Mouse (Mus musculus): ENCODE measurements around the gene Tph1. TPM values are rescaled to one million over a fixed set of nuclear protein-coding genes. Genes with fewer than 3 reads are reported as not detected.
A peak's percentile ranks its signal among the peaks of the same experiment; 100 is the strongest.
"Not testable (repeated sequence)": the region's sequence is repeated elsewhere in the genome, so short reads cannot be mapped to it uniquely, and the experiment has no call there.

Tph1 gene
- polyA plus RNA-seq, 1 experiment from 2014 or later: 0.63 TPM

DNA sequence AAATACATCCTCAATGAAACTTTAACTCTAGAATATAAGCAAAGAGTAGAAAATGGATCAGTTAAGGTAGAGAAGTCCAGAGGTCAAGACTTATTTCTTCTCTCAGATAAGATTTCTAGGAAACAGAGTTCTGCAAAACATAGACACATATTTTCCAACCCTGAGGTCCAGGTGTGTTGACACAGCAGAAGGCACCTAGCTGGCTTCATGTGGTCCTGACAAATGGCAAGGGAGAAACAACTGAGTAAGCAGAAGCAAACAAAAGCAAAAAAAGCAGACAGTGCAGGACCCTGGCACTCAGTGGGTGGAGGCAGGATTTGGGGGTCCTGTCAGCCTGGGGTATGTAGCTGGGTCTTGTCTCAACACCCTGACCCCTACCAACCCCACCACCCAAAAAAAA is 8.4 kb upstream of the Tph1 start:
- no peak overlapping the region for H3K4me2 ChIP-seq
- H3K9ac ChIP-seq: no peak overlapping the region
- ATAC-seq (ENCODE audit: low FRiP score): no peak
- H3K27me3 ChIP-seq: no peaks in the 10 kb centered on the region
- H3K4me1 ChIP-seq: no peaks in the 10 kb centered on the region
- no peaks in the 10 kb centered on the region for H3K36me3 ChIP-seq (replicated peaks)
- H3K9me3 ChIP-seq: no peaks in the 10 kb centered on the region
- H3K4me3 ChIP-seq (replicated peaks): no peak overlapping the region
- no peak overlapping the region for H3K27ac ChIP-seq

DNA sequence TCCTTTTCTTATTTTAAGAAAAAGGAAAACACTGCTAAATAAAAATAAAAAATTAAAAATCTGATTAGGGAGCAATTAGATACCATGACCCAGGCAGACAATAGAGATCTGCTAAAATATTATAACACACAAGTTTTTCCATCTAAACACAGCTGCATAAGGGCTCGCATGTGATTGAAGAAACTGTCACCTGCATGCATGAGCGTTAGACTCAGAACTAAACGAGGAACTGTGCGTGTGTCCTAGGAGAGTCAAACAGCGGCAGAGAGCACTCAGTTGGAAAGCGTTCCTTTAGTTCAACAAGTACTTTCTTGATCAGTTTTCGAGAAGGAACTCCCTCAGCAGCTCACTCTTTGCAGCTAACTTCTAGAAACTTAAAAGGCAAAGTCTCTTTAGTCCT is 6.7 kb upstream of the Tph1 start:
- H3K4me2 ChIP-seq; H3K27ac ChIP-seq; H3K4me1 ChIP-seq; H3K9me3 ChIP-seq; H3K27me3 ChIP-seq; H3K36me3 ChIP-seq (replicated peaks); ATAC-seq (ENCODE audit: low FRiP score); H3K4me3 ChIP-seq (replicated peaks); H3K9ac ChIP-seq: not testable (repeated sequence)
- WGBS: 85% methylated on average over 7 of the region's 7 CpGs

DNA sequence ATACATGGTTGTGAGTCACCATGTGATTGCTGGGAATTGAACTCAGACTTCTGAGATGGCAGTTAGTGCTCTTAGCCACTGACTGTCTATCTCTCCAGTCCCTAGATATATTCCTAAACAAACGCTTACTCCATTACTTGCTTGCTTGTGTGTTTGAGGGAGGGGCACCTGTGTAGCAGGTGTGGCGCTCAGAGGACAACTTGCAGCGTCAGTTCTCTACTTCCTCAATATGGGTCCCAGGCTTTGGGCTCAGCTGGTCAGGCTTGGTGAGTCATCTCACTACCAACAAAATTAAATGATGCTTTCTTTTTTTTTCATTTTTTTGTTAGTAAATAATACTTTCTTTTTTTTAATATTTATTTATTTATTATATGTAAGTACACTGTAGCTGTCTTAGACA is 6.1 kb upstream of the Tph1 start:
- Histone ChIP-seq H3K4me1 (no peaks in the 10 kb centered on the region), H3K4me3 (replicated peaks) (no peak overlapping the region), H3K27me3 (no peaks in the 10 kb centered on the region), H3K9ac (no peak overlapping the region), H3K36me3 (replicated peaks) (no peaks in the 10 kb centered on the region), H3K4me2 (no peak overlapping the region), H3K27ac (no peak overlapping the region), H3K9me3 (no peaks in the 10 kb centered on the region)
- 90% methylated on average over 3 of the region's 3 CpGs for WGBS
- no peak for ATAC-seq (ENCODE audit: low FRiP score)

DNA sequence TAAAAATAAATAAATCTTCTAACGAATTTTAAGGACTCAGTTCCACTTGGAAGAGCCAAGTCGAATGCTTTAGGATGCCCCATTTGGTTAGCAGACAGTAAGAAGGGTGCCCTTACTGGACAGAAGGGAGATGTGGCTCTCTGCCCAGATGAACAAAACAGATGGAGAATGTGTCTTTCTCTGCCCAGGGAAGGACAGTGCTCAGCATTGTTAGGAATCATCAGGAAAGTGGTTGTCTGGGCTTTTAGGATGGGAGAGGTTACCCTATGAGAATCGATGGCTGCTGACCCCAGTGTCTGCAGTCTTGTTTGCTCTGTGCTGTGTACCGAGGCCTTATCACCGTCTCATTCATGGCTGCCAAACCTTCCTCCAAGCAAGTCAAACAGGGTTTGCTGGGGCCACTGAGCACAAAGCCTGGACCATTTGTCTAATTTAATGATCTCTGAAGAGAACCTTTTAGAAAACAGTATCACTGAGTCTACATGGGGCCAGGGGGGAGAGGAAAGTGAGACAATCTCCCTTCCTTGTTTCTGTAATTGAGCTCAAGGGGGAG is 4.5 kb upstream of the Tph1 start:
- H3K9ac ChIP-seq: no peak overlapping the region
- ATAC-seq (ENCODE audit: low FRiP score): no peak
- no peaks in the 10 kb centered on the region for H3K4me1 ChIP-seq
- H3K27me3 ChIP-seq: no peaks in the 10 kb centered on the region
- H3K4me3 ChIP-seq (replicated peaks): no peak overlapping the region
- no peaks in the 10 kb centered on the region for H3K36me3 ChIP-seq (replicated peaks)
- no peak overlapping the region for H3K4me2 ChIP-seq
- H3K9me3 ChIP-seq: no peaks in the 10 kb centered on the region
- H3K27ac ChIP-seq: no peak overlapping the region
- 78% methylated on average over 5 of the region's 5 CpGs for WGBS

DNA sequence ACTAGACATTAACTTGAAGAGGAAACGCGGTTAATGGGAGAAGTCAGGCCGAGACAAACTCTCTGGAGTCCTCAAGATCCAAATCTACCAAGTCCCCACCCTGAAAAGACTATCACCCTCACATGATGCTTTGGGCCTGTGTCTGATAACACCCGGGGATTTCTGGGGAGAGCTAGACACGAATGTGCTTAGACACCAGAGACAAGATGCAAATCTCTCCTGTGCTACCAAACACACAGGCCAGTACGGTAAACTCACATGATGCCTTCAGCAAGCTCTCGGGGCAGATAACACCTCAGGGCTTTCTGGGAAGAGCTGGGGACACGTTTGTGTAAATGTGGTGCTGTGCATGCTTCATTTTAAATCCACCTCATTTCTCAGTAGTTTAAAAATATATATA is 3.5 kb upstream of the Tph1 start:
- no peak for ATAC-seq (ENCODE audit: low FRiP score)
- Histone ChIP-seq H3K4me2 (no peak overlapping the region), H3K27ac (no peak overlapping the region), H3K36me3 (replicated peaks) (no peaks in the 10 kb centered on the region), H3K9me3 (no peaks in the 10 kb centered on the region), H3K9ac (no peak overlapping the region), H3K4me1 (no peaks in the 10 kb centered on the region), H3K4me3 (replicated peaks) (no peak overlapping the region), H3K27me3 (no peaks in the 10 kb centered on the region)
- WGBS: 82% methylated on average over 8 of the region's 8 CpGs

DNA sequence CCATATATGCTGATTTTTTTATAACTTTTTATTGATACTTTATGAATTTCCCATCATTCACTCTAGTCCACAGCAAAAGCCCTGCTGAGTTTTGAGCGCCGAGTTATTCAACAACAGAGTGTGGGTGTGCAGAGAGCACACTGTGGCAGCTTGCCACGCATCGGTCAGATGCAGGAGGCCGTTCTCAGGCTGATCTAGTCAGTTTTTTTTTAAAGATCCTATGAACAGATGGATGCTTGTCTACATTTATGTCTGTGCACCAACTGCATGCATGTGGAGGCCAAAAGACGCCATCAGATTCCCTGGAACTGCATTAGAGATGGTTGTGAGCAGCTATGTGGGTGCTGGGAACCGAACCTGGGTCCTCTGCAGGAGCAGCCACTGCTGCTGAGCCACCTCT is 2.7 kb upstream of the Tph1 start:
- no peaks in the 10 kb centered on the region for H3K27me3 ChIP-seq
- ATAC-seq (ENCODE audit: low FRiP score): no peak
- no peaks in the 10 kb centered on the region for H3K9me3 ChIP-seq
- no peak overlapping the region for H3K9ac ChIP-seq
- H3K27ac ChIP-seq: no peak overlapping the region
- H3K4me2 ChIP-seq: no peak overlapping the region
- H3K4me3 ChIP-seq (replicated peaks): no peak overlapping the region
- no peaks in the 10 kb centered on the region for H3K4me1 ChIP-seq
- H3K36me3 ChIP-seq (replicated peaks): no peaks in the 10 kb centered on the region
- WGBS: 91% methylated on average over 7 of the region's 7 CpGs

DNA sequence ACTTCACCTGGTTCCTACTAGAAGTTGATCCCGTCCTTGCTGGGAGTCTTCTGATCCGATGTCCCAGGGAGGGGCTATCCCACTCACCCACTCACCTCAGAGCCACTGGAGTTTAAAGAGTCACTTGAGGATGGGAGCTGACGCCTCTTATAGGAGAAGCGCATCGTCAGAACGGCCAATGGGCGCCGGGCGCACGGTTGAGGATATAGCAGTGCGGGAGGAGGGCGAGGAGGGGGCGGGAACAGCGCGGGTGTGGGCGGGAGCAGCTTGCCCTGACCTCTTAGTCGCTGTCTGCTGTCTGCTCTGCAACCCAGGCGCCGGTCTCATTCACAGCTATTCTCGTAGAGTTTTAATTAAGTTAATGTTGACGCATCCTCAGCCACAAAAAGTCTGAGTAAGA is 5.1 kb downstream of the Tph1 start:
- no peak overlapping the region for H3K9ac ChIP-seq
- H3K9me3 ChIP-seq: no peaks in the 10 kb centered on the region
- peaks cover 37% of the 10 kb centered on the region for H3K27me3 ChIP-seq
- H3K4me3 ChIP-seq (replicated peaks): peak overlapping the region; percentile 20
- H3K27ac ChIP-seq: no peak overlapping the region
- H3K36me3 ChIP-seq (replicated peaks): no peaks in the 10 kb centered on the region
- H3K4me2 ChIP-seq: peak overlapping the region; percentile 43
- WGBS: 3% methylated on average over 21 of the region's 21 CpGs
- ATAC-seq (ENCODE audit: low FRiP score): no peak
- peaks cover 7% of the 10 kb centered on the region for H3K4me1 ChIP-seq

DNA sequence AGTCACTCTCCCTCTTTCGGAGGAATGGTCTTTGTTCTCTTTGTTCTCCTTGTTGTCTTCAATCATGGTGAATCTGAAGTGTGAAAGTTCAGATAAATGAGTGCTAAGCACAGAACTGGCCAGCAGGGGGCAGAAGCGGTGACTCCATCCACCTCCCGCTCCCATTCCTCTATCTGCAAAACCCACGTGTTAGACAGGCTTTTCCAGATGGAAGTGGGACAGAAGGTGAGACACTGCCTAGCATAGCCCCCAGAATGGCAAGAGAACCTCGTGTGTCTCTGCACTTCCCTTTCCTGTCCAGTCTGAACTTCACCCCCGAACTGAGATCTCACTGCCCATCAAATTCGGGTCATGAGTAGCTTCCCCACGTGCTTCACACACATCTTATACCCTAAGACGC is 7.1 kb downstream of the Tph1 start:
- Histone ChIP-seq H3K9me3 (no peaks in the 10 kb centered on the region), H3K36me3 (replicated peaks) (no peaks in the 10 kb centered on the region), H3K9ac (no peak overlapping the region), H3K4me3 (replicated peaks) (no peak overlapping the region), H3K27ac (no peak overlapping the region), H3K4me1 (peaks cover 13% of the 10 kb centered on the region), H3K4me2 (no peak overlapping the region), H3K27me3 (peaks cover 37% of the 10 kb centered on the region)
- 37% methylated on average over 9 of the region's 9 CpGs for WGBS
- ATAC-seq (ENCODE audit: low FRiP score): no peak

DNA sequence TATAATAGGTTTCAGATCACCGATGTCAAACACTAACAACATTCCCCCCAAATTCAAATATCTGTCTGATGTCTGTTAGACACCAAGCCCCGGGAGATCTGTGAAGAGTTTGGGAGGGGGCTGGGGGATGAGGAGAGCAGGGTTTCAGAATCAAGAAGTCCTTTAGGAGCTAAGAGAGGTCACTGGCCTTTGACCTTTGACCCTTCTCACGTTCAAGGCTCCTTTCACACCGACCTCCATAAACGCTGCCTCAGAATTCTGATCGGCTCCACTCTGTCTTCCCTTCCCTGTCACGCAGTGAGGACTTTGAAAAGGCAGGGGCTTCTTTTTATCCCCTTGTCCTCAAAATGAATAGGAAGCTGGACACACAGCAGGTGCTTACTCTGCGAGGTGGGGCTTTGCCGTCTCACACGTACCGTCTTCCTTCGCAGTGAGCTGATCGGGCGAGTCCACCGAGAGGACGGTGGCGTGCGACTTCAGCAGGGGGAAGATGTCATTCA is 10.7 kb downstream of the Tph1 start:
- Histone ChIP-seq H3K9ac (no peak overlapping the region), H3K4me1 (peaks cover 6% of the 10 kb centered on the region; the same call in 1 of the 2 replicates), H3K4me3 (replicated peaks) (no peak overlapping the region), H3K27ac (no peak overlapping the region), H3K36me3 (replicated peaks) (no peaks in the 10 kb centered on the region), H3K4me2 (peak overlapping the region; percentile 17; the same call in 1 of the 2 replicates), H3K9me3 (no peaks in the 10 kb centered on the region), H3K27me3 (peaks cover 18% of the 10 kb centered on the region)
- WGBS: 25% methylated on average over 18 of the region's 18 CpGs
- ATAC-seq (ENCODE audit: low FRiP score): no peak

DNA sequence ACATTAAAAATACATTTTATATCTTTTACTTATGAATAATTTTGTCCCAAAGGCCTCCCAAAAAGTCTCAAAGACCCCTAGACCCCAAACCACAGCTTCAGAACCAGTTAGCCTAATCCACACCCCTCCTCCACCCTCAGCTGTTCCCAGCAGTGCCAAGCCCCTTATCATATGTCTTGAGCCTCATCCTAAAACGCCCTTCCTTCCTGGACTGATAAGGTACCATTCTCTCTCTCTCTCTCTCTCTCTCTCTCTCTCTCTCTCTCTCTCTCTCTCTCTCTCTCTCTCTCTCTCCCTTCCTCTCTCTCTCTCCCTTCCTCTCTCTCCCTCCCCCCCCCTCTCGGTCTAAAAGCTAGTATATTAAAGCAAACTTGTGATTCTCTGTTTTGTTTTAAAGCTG is 20.1 kb downstream of the Tph1 start:
- ATAC-seq (ENCODE audit: low FRiP score): no peak
- H3K36me3 ChIP-seq (replicated peaks): no peaks in the 10 kb centered on the region
- no peak overlapping the region for H3K9ac ChIP-seq
- H3K27ac ChIP-seq: no peak overlapping the region
- H3K4me3 ChIP-seq (replicated peaks): no peak overlapping the region
- no peaks in the 10 kb centered on the region for H3K9me3 ChIP-seq
- WGBS: 74% methylated on average over 2 of the region's 2 CpGs
- H3K4me2 ChIP-seq: no peak overlapping the region
- H3K4me1 ChIP-seq: no peaks in the 10 kb centered on the region
- no peaks in the 10 kb centered on the region for H3K27me3 ChIP-seq

DNA sequence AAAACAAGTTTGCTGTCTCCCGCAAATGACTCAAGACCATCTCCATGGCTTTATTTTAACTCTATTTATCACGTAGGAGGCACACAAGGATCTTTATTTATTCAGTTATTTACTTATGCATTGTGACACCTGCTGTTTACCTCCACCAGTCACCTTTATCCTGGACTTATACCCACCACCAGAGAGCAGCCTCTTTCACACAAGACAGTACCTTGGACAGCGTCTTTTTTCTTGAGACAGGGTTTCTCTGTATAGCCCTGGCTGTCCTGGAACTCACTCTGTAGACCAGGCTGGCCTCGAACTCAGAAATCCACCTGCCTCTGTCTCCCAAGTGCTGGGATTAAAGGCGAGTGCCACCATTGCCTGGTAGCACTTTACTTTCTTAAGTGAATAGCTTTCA is 22.1 kb downstream of the Tph1 start:
- H3K27ac ChIP-seq; H3K36me3 ChIP-seq (replicated peaks); H3K9ac ChIP-seq; H3K4me3 ChIP-seq (replicated peaks); H3K9me3 ChIP-seq; H3K4me1 ChIP-seq; H3K4me2 ChIP-seq; ATAC-seq (ENCODE audit: low FRiP score); H3K27me3 ChIP-seq: not testable (repeated sequence)
- 52% methylated on average over 5 of the region's 5 CpGs for WGBS

DNA sequence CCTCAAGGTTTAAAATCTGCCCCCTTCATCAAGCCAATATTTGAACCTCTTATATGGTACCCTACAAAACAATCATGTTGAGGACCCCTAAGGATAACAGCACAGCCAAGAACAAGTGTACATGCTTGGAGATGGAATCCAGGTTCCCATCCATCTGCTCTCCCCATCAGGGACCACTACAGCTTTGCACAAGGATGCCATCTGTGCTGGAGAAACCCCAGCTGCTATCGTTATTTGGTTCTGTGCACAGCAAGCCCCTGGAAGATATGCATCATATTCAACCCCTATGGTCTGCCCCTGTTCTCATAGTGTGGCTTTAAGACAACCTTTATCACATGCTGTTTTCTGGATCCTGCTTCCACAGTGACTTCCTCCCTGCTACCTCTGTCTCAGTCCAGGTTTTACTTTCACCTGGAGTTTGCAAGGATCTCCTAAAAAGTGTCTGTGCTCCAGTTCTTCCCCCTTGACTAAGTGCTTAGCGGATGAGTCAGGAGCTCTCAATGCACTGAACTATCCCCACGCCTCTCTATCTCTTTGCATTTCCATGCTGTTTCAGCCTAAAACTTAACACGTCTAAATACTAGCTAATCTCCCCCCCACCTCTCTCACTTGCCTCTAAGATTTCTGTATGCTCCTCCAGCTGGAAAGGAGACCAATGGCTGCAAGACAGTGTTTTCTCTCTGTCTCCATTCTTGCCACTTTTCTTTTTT is 23.8 kb downstream of the Tph1 start:
- no peaks in the 10 kb centered on the region for H3K9me3 ChIP-seq
- no peak for ATAC-seq (ENCODE audit: low FRiP score)
- H3K4me1 ChIP-seq: no peaks in the 10 kb centered on the region
- H3K9ac ChIP-seq: no peak overlapping the region
- 72% methylated on average over 4 of the region's 4 CpGs for WGBS
- H3K27ac ChIP-seq: no peak overlapping the region
- H3K4me3 ChIP-seq (replicated peaks): no peak overlapping the region
- H3K27me3 ChIP-seq: 0 out of 2 replicates have a peak, but pooled peaks cover 5% of the 10 kb centered on the region
- H3K4me2 ChIP-seq: no peak overlapping the region
- no peaks in the 10 kb centered on the region for H3K36me3 ChIP-seq (replicated peaks)

DNA sequence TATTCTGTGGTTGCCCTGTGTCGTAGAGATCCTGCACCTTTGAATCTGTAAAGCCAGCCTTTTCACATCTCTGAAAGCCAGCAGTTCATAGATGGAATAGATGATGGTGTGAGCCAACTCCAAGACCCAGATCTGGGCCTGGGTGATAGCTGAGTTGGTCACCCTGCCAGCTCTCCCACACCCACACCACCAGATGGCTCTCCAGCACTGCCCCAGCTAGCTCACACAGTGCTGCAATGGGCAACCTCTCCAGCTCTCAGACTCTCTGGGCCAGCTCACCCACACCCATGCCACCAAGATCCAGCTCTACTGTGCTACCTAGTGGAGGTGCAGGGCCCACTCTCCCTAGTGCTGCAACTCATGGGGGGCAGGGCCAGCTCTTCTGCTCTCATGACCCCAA is 29.2 kb downstream of the Tph1 start:
- Histone ChIP-seq H3K9ac (no peak overlapping the region), H3K4me3 (replicated peaks) (no peak overlapping the region), H3K9me3 (no peaks in the 10 kb centered on the region), H3K4me1 (peaks cover 16% of the 10 kb centered on the region), H3K4me2 (no peak overlapping the region), H3K36me3 (replicated peaks) (no peaks in the 10 kb centered on the region), H3K27me3 (peaks cover 16% of the 10 kb centered on the region), H3K27ac (no peak overlapping the region)
- WGBS: 86% methylated on average over 1 of the region's 1 CpGs
- no peak for ATAC-seq (ENCODE audit: low FRiP score)

Measured in forebrain, embryonic 12.5 days (tissue).